Mouse (Mus musculus) activated CD4-positive, CD25-positive, alpha-beta regulatory T cell, adult 4 months (primary cell): ENCODE results near the gene Necab3. TPM values are rescaled to one million over a fixed set of nuclear protein-coding genes. Genes with fewer than 3 reads are reported as not detected.
A peak's percentile ranks its signal among the peaks of the same experiment; 100 is the strongest.

Source experiments
- ATAC-seq: one replicate; pipeline ENCODE4 v1.8.0; 2017
- polyA plus RNA-seq, 2 experiments: library from polyadenylated mRNA; unstranded; fragments of 100-300 nt; shearing (Covaris generic); gene quantifications; one replicate each; pipeline ENCODE4 v1.2.1; 2017

The Necab3 gene
- polyA plus RNA-seq, 2 experiments from 2014 or later = 0.27 to 1.4 TPM

GRCm38 (mm10) chr2:154571976-154572375, 13.3 kb upstream of the Necab3 start:
- ATAC-seq = no peak

GRCm38 (mm10) chr2:154571266-154571665, 12.6 kb upstream of the Necab3 start:
- ATAC-seq = no peak

GRCm38 (mm10) chr2:154570666-154571065, 12.0 kb upstream of the Necab3 start:
- no peak for ATAC-seq

GRCm38 (mm10) chr2:154569836-154570286, 11.2 kb upstream of the Necab3 start, which contains the start of gene E2f1:
TSS of gene E2f1 (minus strand) at chr2:154569892.
- peak; percentile 97 for ATAC-seq

- ATAC-seq = peak; percentile 41
Measured at GRCm38 (mm10) chr2:154569071-154569748, 10.5 kb upstream of the Necab3 start.

GRCm38 (mm10) chr2:154568329-154569070, 9.8 kb upstream of the Necab3 start:
- no peak for ATAC-seq

GRCm38 (mm10) chr2:154567766-154568165, 9.1 kb upstream of the Necab3 start:
- ATAC-seq = no peak

- ATAC-seq = no peak
Measured at GRCm38 (mm10) chr2:154566641-154567040, 8.0 kb upstream of the Necab3 start.

- ATAC-seq = no peak
Measured at GRCm38 (mm10) chr2:154565562-154565961, 6.9 kb upstream of the Necab3 start.

GRCm38 (mm10) chr2:154563612-154564170, 5.0 kb upstream of the Necab3 start:
- ATAC-seq = no peak

- ATAC-seq = no peak
Measured at GRCm38 (mm10) chr2:154557184-154557832, 1.4 kb downstream of the Necab3 start.

- no peak for ATAC-seq
Measured at GRCm38 (mm10) chr2:154555235-154555634, 3.5 kb downstream of the Necab3 start.

GRCm38 (mm10) chr2:154552424-154552907, 6.2 kb downstream of the Necab3 start:
- ATAC-seq = peak; percentile 54

- ATAC-seq = no peak
Measured at GRCm38 (mm10) chr2:154551927-154552326, 6.8 kb downstream of the Necab3 start.

- ATAC-seq = no peak
Measured at GRCm38 (mm10) chr2:154551476-154551875, 7.2 kb downstream of the Necab3 start, which contains the start of gene Actl10. TSS of gene Actl10 (plus strand) at chr2:154551776.

GRCm38 (mm10) chr2:154550937-154551336, 7.8 kb downstream of the Necab3 start:
- no peak for ATAC-seq

- ATAC-seq = no peak
Measured at GRCm38 (mm10) chr2:154549886-154550189, 8.9 kb downstream of the Necab3 start.

GRCm38 (mm10) chr2:154549127-154549885, 9.4 kb downstream of the Necab3 start:
- ATAC-seq = no peak

GRCm38 (mm10) chr2:154548688-154549087, 10.0 kb downstream of the Necab3 start:
- ATAC-seq = no peak

GRCm38 (mm10) chr2:154546711-154547110, 12.0 kb downstream of the Necab3 start, which contains the start of gene 1700003F12Rik:
TSS of gene 1700003F12Rik (plus strand) at chr2:154547085.
- ATAC-seq = no peak

- no peak for ATAC-seq
Measured at GRCm38 (mm10) chr2:154543567-154544347, 14.9 kb downstream of the Necab3 start.
